Mouse (Mus musculus) heart, postnatal 10 days (tissue): ENCODE measurements around the gene Ost4. TPM values are rescaled to one million over a fixed set of nuclear protein-coding genes. Genes with fewer than 3 reads are reported as not detected.

Experiments
- DNase-seq, 2 experiments: peaks; one replicate each; pipeline ENCODE4 v3.0.0; 2021
- intact Hi-C: fragments of 180-260 bp; cut with DNase I; formaldehyde crosslinking; loops from one replicate; pipeline ENCODE4 v1.15.1; 2025
- total RNA-seq, 2 experiments: library from RNA; stranded (reverse); gene quantifications; 2 replicates each; pipeline ENCODE4 v1.2.3; 2021

Ost4 gene
- total RNA-seq, 2 experiments from 2014 or later, result 162 to 178 TPM

GRCm38 (mm10) chr5:30864322-30864721, 43.3 kb downstream of the Ost4 start:
- no peak for DNase-seq
- intact Hi-C loops, result no loop called here

- intact Hi-C loops, result no loop called here
- DNase-seq, result peak; percentile 50
Observed at GRCm38 (mm10) chr5:30863852-30864251, 43.7 kb downstream of the Ost4 start.

GRCm38 (mm10) chr5:30856124-30856523, 51.5 kb downstream of the Ost4 start:
- intact Hi-C loops, result no loop called here
- no peak for DNase-seq

Other genes starting within 250 kb of the Ost4 start
- 10 to 100 TPM; 85.5 to 86.1 TPM for gene Cenpa, start 241.0 kb downstream of the Ost4 start, total RNA-seq
- under 1 TPM; 0.77 to 0.87 TPM for gene Dpysl5, start 196.2 kb downstream of the Ost4 start, total RNA-seq
- 10 to 100 TPM; 24.8 to 26.5 TPM for gene Mapre3, start 93.1 kb downstream of the Ost4 start, total RNA-seq
- gene Tmem214, start 39.8 kb downstream of the Ost4 start, total RNA-seq, result 10 to 100 TPM; 48.9 TPM
- gene Agbl5, start 19.1 kb downstream of the Ost4 start, total RNA-seq, result 1 to 10 TPM; 9.4 to 9.7 TPM
- gene Emilin1, start 5.6 kb upstream of the Ost4 start, total RNA-seq, result 10 to 100 TPM; 68.4 to 76.3 TPM
- gene Khk, start 13.6 kb upstream of the Ost4 start, total RNA-seq, result 10 to 100 TPM in 1 of 2 experiments, 1 to 10 TPM in 1; 9.5 to 12.7 TPM
- under 1 TPM; 0.60 to 0.64 TPM for gene Cgref1, start 37.8 kb upstream of the Ost4 start, total RNA-seq
- gene Preb, start 52.6 kb upstream of the Ost4 start, total RNA-seq, result 10 to 100 TPM; 64.9 to 71.3 TPM
- gene Tcf23, start 60.9 kb upstream of the Ost4 start, total RNA-seq, result under 1 TPM; 0.15 to 0.53 TPM
- 10 to 100 TPM; 62.7 to 64.1 TPM for gene Atraid, start 140.5 kb upstream of the Ost4 start, total RNA-seq
- gene Slc5a6, start 141.1 kb upstream of the Ost4 start, total RNA-seq, result 1 to 10 TPM; 4.7 to 4.8 TPM
- gene Cad, start 147.0 kb upstream of the Ost4 start, total RNA-seq, result 10 to 100 TPM; 19.1 to 21.7 TPM
- not detected for gene Dnajc5g, start 198.5 kb upstream of the Ost4 start, total RNA-seq
- under 1 TPM in 1 of 2 experiments, not detected in 1; 0.25 TPM for gene Slc30a3, start 200.4 kb upstream of the Ost4 start, total RNA-seq
- 10 to 100 TPM; 67.3 to 78.0 TPM for gene Trim54, start 208.9 kb upstream of the Ost4 start, total RNA-seq
- not detected for gene Ucn, start 231.0 kb upstream of the Ost4 start, total RNA-seq
- gene Mpv17, start 246.5 kb upstream of the Ost4 start, total RNA-seq, result 10 to 100 TPM; 52.1 to 59.3 TPM